19 mouse cellular contexts compared by ENCODE assay signal in the genomic region with DNA sequence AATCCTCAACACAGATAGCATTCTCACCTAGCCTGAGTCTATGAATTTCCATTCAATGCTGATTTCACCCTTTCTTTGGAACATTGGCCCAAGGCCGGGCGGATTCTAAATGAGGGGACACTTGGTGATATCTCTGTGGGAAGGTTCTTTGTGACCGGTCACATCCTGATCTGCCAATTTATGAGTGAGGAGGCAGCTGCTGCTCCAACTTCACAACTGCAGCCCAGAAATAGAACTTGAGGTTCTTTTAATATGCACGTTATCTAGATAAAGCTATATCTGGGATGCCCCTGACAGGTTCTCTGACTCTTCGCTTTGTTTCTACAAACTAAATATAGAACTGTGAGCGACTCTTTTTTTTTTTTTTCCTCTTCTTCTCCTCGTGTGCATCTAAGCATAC. TPM values are rescaled to one million over a fixed set of nuclear protein-coding genes. Genes with fewer than 3 reads are reported as not detected.
DNase-seq lines count a peak whose midpoint lies in the region; ATAC-seq and TF ChIP-seq lines count a peak whose summit lies in the region.
"Had no signal": no experiment of that assay in that cellular context is flagged by ENCODE, and none has a peak within 500 bp of the region (broad histone marks: within the 10 kb centered on the region; RNA-seq: fewer than 3 reads in every experiment).

No protein-coding gene starts in this region.

- TF ChIP-seq RAD21 in MEL (IDR thresholded peaks at IDR 0.05; ENCODE audit: low read depth, low read length) = no peak

- no peak for TF ChIP-seq EP300 in MEL (IDR thresholded peaks at IDR 0.05; ENCODE audit: low read depth in 1 of 2, low read length in 2 of 2)

- no peak overlapping the region for H3K4me3 ChIP-seq in MEL (ENCODE audit: control insufficient read depth in 1 of 2, insufficient read depth in 1 of 2, low read depth in 2 of 2, low read length in 2 of 2)
- no peak overlapping the region for H3K4me3 ChIP-seq in heart, embryonic 11.5 days (ENCODE audit: low read depth, low read length)
- H3K4me3 ChIP-seq: embryonic facial prominence, embryonic 12.5 days; midbrain, embryonic 13.5 days had no signal

- no peak overlapping the region for H3K27ac ChIP-seq in MEL (ENCODE audit: control insufficient read depth, low read depth, low read length)
- no peak overlapping the region for H3K27ac ChIP-seq in heart, embryonic 11.5 days (ENCODE audit: low read depth, low read length)
- H3K27ac ChIP-seq: embryonic facial prominence, embryonic 12.5 days; macrophage; midbrain, embryonic 13.5 days had no signal

- peaks cover 3 to 13% of the 10 kb centered on the region in 2 experiments; a peak in 3 of 4 replicates for H3K4me1 ChIP-seq in MEL (ENCODE audit: control insufficient read depth in 1 of 2, insufficient read depth in 2 of 2, low read length in 2 of 2)
- H3K4me1 ChIP-seq in heart, embryonic 11.5 days (ENCODE audit: control insufficient read depth, insufficient read depth, low read length) = 0 out of 2 replicates have a peak, but pooled peaks cover 8% of the 10 kb centered on the region
- H3K4me1 ChIP-seq: embryonic facial prominence, embryonic 12.5 days had no signal

- peak overlapping the region; percentile 20; the same call in 1 of the 2 replicates for H3K4me2 ChIP-seq in heart, embryonic 11.5 days
- H3K4me2 ChIP-seq: embryonic facial prominence, embryonic 12.5 days; midbrain, embryonic 13.5 days had no signal

- no peaks in the 10 kb centered on the region for H3K9me3 ChIP-seq in MEL (replicated peaks; ENCODE audit: insufficient read depth, low read length)
- no peaks in the 10 kb centered on the region for H3K9me3 ChIP-seq in heart, embryonic 11.5 days (replicated peaks; ENCODE audit: control insufficient read depth, low read length)
- H3K9me3 ChIP-seq: embryonic facial prominence, embryonic 12.5 days; midbrain, embryonic 13.5 days had no signal

- TF ChIP-seq POLR2A in MEL (IDR thresholded peaks at IDR 0.05; ENCODE audit: control insufficient read depth in 1 of 2, insufficient read depth in 1 of 2, low read depth in 1 of 2, low read length in 2 of 2, poor library complexity in 1 of 2) = no peak

- ATAC-seq in frontal cortex, adult (ENCODE audit: low TSS enrichment) = peak; percentile 53; the same call in 1 of the 2 replicates
- ATAC-seq in heart, embryonic 11.5 days (replicated peaks; ENCODE audit: insufficient number of reproducible peaks, low FRiP score, low TSS enrichment) = no peak
- ATAC-seq in cerebellum, adult (ENCODE audit: insufficient number of reproducible peaks, low FRiP score, low TSS enrichment) = no peak
- ATAC-seq: hindbrain, embryonic 16.5 days; liver, postnatal 0 days; midbrain, embryonic 13.5 days; Patski had no signal

- intact Hi-C loops in heart, postnatal 36 days (cut with DNase I) = no loop called here

- no peak for DNase-seq in frontal cortex, postnatal 10 days (ENCODE audit: low spot score in 2 of 2)
- DNase-seq in MEL (ENCODE audit: low read depth, low spot score) = no peak
- DNase-seq in heart, postnatal 36 days = peak; percentile 35 to 40
- no peak for DNase-seq in lung, adult 18-20 months
- no peak for DNase-seq in B cell, adult 2 months
- DNase-seq: cerebellum, adult 11-12 months; cerebellum, postnatal 36 days; liver, postnatal 0 days; right cerebral cortex, adult 18-20 months; spleen, adult 18-20 months; thymus, postnatal 36 days had no signal

- TF ChIP-seq CTCF in MEL (IDR thresholded peaks at IDR 0.05 in 2 of 3, conservative IDR thresholded peaks at IDR 0.05 in 1 of 3; ENCODE audit: control insufficient read depth in 1 of 3, insufficient read depth in 1 of 3, low read depth in 2 of 3, low read length in 3 of 3, poor library complexity in 1 of 3, severe bottlenecking in 1 of 3) = no peak

- no peak overlapping the region for H3K9ac ChIP-seq in MEL (ENCODE audit: control insufficient read depth, low read depth, low read length, poor library complexity, severe bottlenecking)
- H3K9ac ChIP-seq in heart, embryonic 11.5 days (ENCODE audit: low read depth, low read length) = no peak overlapping the region
- H3K9ac ChIP-seq: embryonic facial prominence, embryonic 12.5 days; liver, postnatal 0 days; midbrain, embryonic 13.5 days had no signal

- H3K27me3 ChIP-seq in MEL (ENCODE audit: control insufficient read depth in 1 of 2, insufficient read depth in 2 of 2, low read length in 2 of 2) = no peaks in the 10 kb centered on the region; a peak in 1 of 4 replicates
- H3K27me3 ChIP-seq in heart, embryonic 11.5 days (ENCODE audit: control insufficient read depth, insufficient read depth, low read length) = no peaks in the 10 kb centered on the region
- H3K27me3 ChIP-seq: embryonic facial prominence, embryonic 12.5 days; midbrain, embryonic 13.5 days; Patski had no signal

- WGBS in heart, embryonic 11.5 days (ENCODE audit: insufficient replicate concordance) = 31% methylated on average over 7 of the region's 7 CpGs

- no peaks in the 10 kb centered on the region for H3K79me2 ChIP-seq in MEL (ENCODE audit: control insufficient read depth, insufficient read depth, low read length, poor library complexity)

- peaks cover 0 to 5% of the 10 kb centered on the region in 2 experiments; a peak in 1 of 4 replicates for H3K36me3 ChIP-seq in MEL (ENCODE audit: control insufficient read depth in 1 of 2, insufficient read depth in 2 of 2, low read length in 2 of 2)
- no peaks in the 10 kb centered on the region for H3K36me3 ChIP-seq in heart, embryonic 11.5 days (ENCODE audit: control insufficient read depth, insufficient read depth, low read length)
- H3K36me3 ChIP-seq: embryonic facial prominence, embryonic 12.5 days; midbrain, embryonic 13.5 days had no signal

TF ChIP-seq in MEL, 35 proteins besides CTCF, POLR2A, EP300 and RAD21:
- TF ChIP-seq POLR2AphosphoS5 (IDR thresholded peaks at IDR 0.05; ENCODE audit: borderline replicate concordance, low read depth, low read length) (no peak), MEF2A (IDR thresholded peaks at IDR 0.05; ENCODE audit: extremely low read depth, insufficient replicate concordance, low read depth, low read length, poor library complexity, severe bottlenecking) (peak; percentile 95), USF1 (IDR thresholded peaks at IDR 0.05; ENCODE audit: low read depth, low read length) (no peak), ZNF384 (IDR thresholded peaks at IDR 0.05; ENCODE audit: low read depth, low read length) (peak; percentile 85), ETS1 (IDR thresholded peaks at IDR 0.05; ENCODE audit: low read depth, low read length) (peak; percentile 44; the same call in 1 of the 2 replicates), TCF12 (IDR thresholded peaks at IDR 0.05; ENCODE audit: low read depth, low read length) (no peak; the same call in 1 of the 2 replicates), GABPA (IDR thresholded peaks at IDR 0.05; ENCODE audit: low read depth, low read length) (no peak)

RNA-seq across cellular contexts. Expression of gene Pomp, which starts 10.1 kb away (rescaled TPM):
- total RNA-seq in MEL (2012; rRNA removed) = 324 and 348 TPM in 2 replicates
- 100 to 1,000 TPM in 1 of 2 experiments, not detected in 1; 500 TPM for polyA plus RNA-seq in MEL (2012; ENCODE audit: insufficient read depth in 1 of 2, insufficient read length in 2 of 2, low read depth in 1 of 2, low replicate concordance in 2 of 2, missing spikeins in 1 of 2)
- 350 and 393 TPM in 2 replicates for polyA plus RNA-seq in heart, embryonic 11.5 days (2014; fragmentation: Nextera tagmentation; extraction: Ambion mirVana)
- 100 to 1,000 TPM; 132 to 140 TPM for total RNA-seq in heart, postnatal 36 days (2021)

RNA-seq across cellular contexts. Expression of gene Slc46a3, which starts 44.4 kb away (rescaled TPM):
- total RNA-seq in MEL (2012; rRNA removed) = 2.5 and 3.0 TPM in 2 replicates
- 1 to 10 TPM in 1 of 2 experiments, not detected in 1; 7.7 TPM for polyA plus RNA-seq in MEL (2012; ENCODE audit: insufficient read depth in 1 of 2, insufficient read length in 2 of 2, low read depth in 1 of 2, low replicate concordance in 2 of 2, missing spikeins in 1 of 2)
- polyA plus RNA-seq in heart, embryonic 11.5 days (2014; fragmentation: Nextera tagmentation; extraction: Ambion mirVana) = 4.5 and 4.7 TPM in 2 replicates
- 10 to 100 TPM; 14.5 to 18.0 TPM for total RNA-seq in heart, postnatal 36 days (2021)

Comparison
In these comparisons a context has a peak if more than half of its experiments do, and no peak if none do; other contexts are left out.
1. DNase-seq: peak in heart, postnatal 36 days (2 of 2); none in frontal cortex, postnatal 10 days (0 of 2), MEL (single experiment), lung, adult 18-20 months (0 of 2) and B cell, adult 2 months (0 of 2).